Mouse (Mus musculus): ENCODE results near the gene Slpi.
A peak's percentile ranks its signal among the peaks of the same experiment; 100 is the strongest.

Gene Slpi

GRCm38 (mm10) chr2:164389020-164389419 lies at the start of gene Slpi:
Slpi (minus strand) TSS chr2:164389095.
- DNase-seq = no peak

- DNase-seq = no peak
These were observed 49.4 kb upstream of the Slpi start for GRCm38 (mm10) chr2:164438257-164438656.

GRCm38 (mm10) chr2:164437710-164438109 lies 48.8 kb upstream of the Slpi start:
- peak; percentile 86 for DNase-seq

GRCm38 (mm10) chr2:164436961-164437360 lies 48.1 kb upstream of the Slpi start:
- DNase-seq = peak; percentile 89

- DNase-seq = no peak
These were observed 47.5 kb upstream of the Slpi start for GRCm38 (mm10) chr2:164436215-164436913.

GRCm38 (mm10) chr2:164435216-164436090 lies 46.6 kb upstream of the Slpi start:
- DNase-seq = peak; percentile 70

GRCm38 (mm10) chr2:164434681-164435080 lies 45.8 kb upstream of the Slpi start:
- peak; percentile 72 for DNase-seq

- DNase-seq = peak; percentile 55
These were observed 44.5 kb upstream of the Slpi start for GRCm38 (mm10) chr2:164433278-164433895.

GRCm38 (mm10) chr2:164432541-164433191 lies 43.8 kb upstream of the Slpi start:
- peak; percentile 74 for DNase-seq

GRCm38 (mm10) chr2:164431676-164432465 lies 43.0 kb upstream of the Slpi start:
- DNase-seq = peak; percentile 81

- peak; percentile 81 for DNase-seq
These were observed 41.8 kb upstream of the Slpi start for GRCm38 (mm10) chr2:164430697-164431096.

GRCm38 (mm10) chr2:164429881-164430615 lies 41.2 kb upstream of the Slpi start:
- no peak for DNase-seq

GRCm38 (mm10) chr2:164428451-164428850 lies 39.6 kb upstream of the Slpi start:
- DNase-seq = no peak

- DNase-seq = no peak
These were observed 38.1 kb upstream of the Slpi start for GRCm38 (mm10) chr2:164426952-164427351.

GRCm38 (mm10) chr2:164426121-164426520 lies 37.2 kb upstream of the Slpi start:
- DNase-seq = no peak

- DNase-seq = peak; percentile 65
These were observed 36.5 kb upstream of the Slpi start for GRCm38 (mm10) chr2:164425401-164425800.

GRCm38 (mm10) chr2:164424406-164424805 lies 35.5 kb upstream of the Slpi start:
- DNase-seq = no peak

- DNase-seq = no peak
These were observed 34.6 kb upstream of the Slpi start for GRCm38 (mm10) chr2:164423464-164423863.

GRCm38 (mm10) chr2:164422675-164423393 lies 33.9 kb upstream of the Slpi start:
- DNase-seq = no peak

- DNase-seq = peak; percentile 81
These were observed 33.1 kb upstream of the Slpi start for GRCm38 (mm10) chr2:164421979-164422378.

- DNase-seq = no peak
These were observed 32.4 kb upstream of the Slpi start for GRCm38 (mm10) chr2:164421306-164421705.
